Mouse (Mus musculus) stomach, embryonic 16.5 days (tissue): ENCODE data around the gene Creg2. TPM values are rescaled to one million over a fixed set of nuclear protein-coding genes. Genes with fewer than 3 reads are reported as not detected.
"Not testable (repeated sequence)": the region's sequence is repeated elsewhere in the genome, so short reads cannot be mapped to it uniquely, and the experiment has no call there.

ENCODE experiments used
- ATAC-seq: fragments of 200-750 bp; cut with Nextera tagmentation; 2 replicates; pipeline ENCODE4 v1.8.0; 2017; ENCODE audit warnings: moderate number of reproducible peaks, moderate TSS enrichment; ENCODE audit not compliant: insufficient read depth, low FRiP score
- H3K27ac ChIP-seq: fragments of 300-500 bp; sonication (generic); 2 replicates; pipeline ENCODE4 v1.5.1; 2014; ENCODE audit warnings: low read length
- H3K27me3 ChIP-seq: fragments of 300-500 bp; sonication (generic); 2 replicates; pipeline ENCODE4 v1.6.1; 2014; ENCODE audit warnings: low read length, control low read depth, mixed read lengths; ENCODE audit not compliant: control insufficient read depth, insufficient read depth
- H3K36me3 ChIP-seq: fragments of 300-500 bp; sonication (generic); 2 replicates; pipeline ENCODE4 v1.6.1; 2014; ENCODE audit warnings: low read length; ENCODE audit not compliant: control insufficient read depth, insufficient read depth
- H3K4me1 ChIP-seq: fragments of 300-500 bp; sonication (generic); 2 replicates; pipeline ENCODE4 v1.6.1; 2014; ENCODE audit warnings: low read length, control low read depth, mixed read lengths; ENCODE audit not compliant: control insufficient read depth, insufficient read depth
- H3K4me2 ChIP-seq: fragments of 300-500 bp; sonication (generic); 2 replicates; pipeline ENCODE4 v1.6.1; 2014; ENCODE audit warnings: low read depth, low read length, mixed read lengths
- H3K4me3 ChIP-seq: fragments of 300-500 bp; sonication (generic); replicated peaks from 2 replicates; pipeline ENCODE4 v1.5.1; 2014; ENCODE audit warnings: mild to moderate bottlenecking, low read length
- H3K9ac ChIP-seq: fragments of 300-500 bp; sonication (generic); 2 replicates; pipeline ENCODE4 v1.6.1; 2014; ENCODE audit warnings: low read length
- H3K9me3 ChIP-seq: fragments of 300-500 bp; sonication (generic); replicated peaks from 2 replicates; pipeline ENCODE4 v1.6.1; 2016; ENCODE audit warnings: low read length, control low read depth; ENCODE audit not compliant: control insufficient read depth
- WGBS: fragments of 180-500 bp; shearing (Covaris S2); extraction: QIAGEN DNeasy Blood & Tissue Kit; methylation state at CpG from one replicate; pipeline ENCODE4 v1.1.7; 2014; 5-methylcytosine and 5-hydroxymethylcytosine counted together
- polyA plus RNA-seq: library from polyadenylated mRNA; unstranded; fragments of >200 nt; fragmentation: Nextera tagmentation; extraction: Ambion mirVana; gene quantifications from 2 replicates; pipeline ENCODE4 v1.2.1, GENCODE M21; 2015

The Creg2 gene
- polyA plus RNA-seq, 1 experiment from 2014 or later, result 0.34 TPM

- Histone ChIP-seq H3K4me1 (no peaks in the 10 kb centered on the region), H3K27ac (no peak overlapping the region), H3K4me2 (no peak overlapping the region), H3K4me3 (no peak overlapping the region), H3K9me3 (no peaks in the 10 kb centered on the region), H3K9ac (no peak overlapping the region), H3K27me3 (no peaks in the 10 kb centered on the region), H3K36me3 (no peaks in the 10 kb centered on the region)
- no peak for ATAC-seq
- WGBS, result 58% methylated on average over 4 of the region's 4 CpGs
Measured at GRCm38 (mm10) chr1:39592090-39592489, 59.2 kb downstream of the Creg2 start.

DNA sequence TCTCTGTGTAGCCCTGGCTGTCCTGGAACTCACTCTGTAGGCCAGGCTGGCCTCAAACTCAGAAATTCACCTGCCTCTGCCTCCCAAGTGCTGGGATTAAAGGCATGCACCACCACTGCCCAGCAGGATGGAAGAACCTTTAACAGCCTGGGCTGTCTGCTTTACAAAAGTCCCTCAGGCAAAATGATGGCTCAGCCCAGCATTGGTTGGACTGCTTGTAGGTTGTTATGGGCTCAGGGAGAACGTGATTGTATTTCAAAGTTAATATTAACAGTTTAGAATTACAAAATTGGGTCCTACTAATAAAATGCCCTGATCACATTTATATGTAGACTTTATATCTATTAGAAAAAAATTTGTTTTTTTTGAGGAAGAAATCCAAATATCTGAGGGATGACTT lies 59.7 kb downstream of the Creg2 start:
- 48% methylated on average over 1 of the region's 1 CpGs for WGBS
- H3K9ac ChIP-seq, H3K4me2 ChIP-seq, H3K9me3 ChIP-seq, H3K4me1 ChIP-seq, ATAC-seq, H3K4me3 ChIP-seq, H3K36me3 ChIP-seq, H3K27me3 ChIP-seq, H3K27ac ChIP-seq: not testable (repeated sequence)

GRCm38 (mm10) chr1:39590193-39590592 lies 61.1 kb downstream of the Creg2 start:
- Histone ChIP-seq H3K36me3 (no peaks in the 10 kb centered on the region), H3K27me3 (no peaks in the 10 kb centered on the region), H3K9me3 (no peaks in the 10 kb centered on the region), H3K27ac (no peak overlapping the region), H3K4me2 (no peak overlapping the region), H3K9ac (no peak overlapping the region), H3K4me1 (no peaks in the 10 kb centered on the region), H3K4me3 (no peak overlapping the region)
- no peak for ATAC-seq
- WGBS, result 73% methylated on average over 5 of the region's 5 CpGs

DNA sequence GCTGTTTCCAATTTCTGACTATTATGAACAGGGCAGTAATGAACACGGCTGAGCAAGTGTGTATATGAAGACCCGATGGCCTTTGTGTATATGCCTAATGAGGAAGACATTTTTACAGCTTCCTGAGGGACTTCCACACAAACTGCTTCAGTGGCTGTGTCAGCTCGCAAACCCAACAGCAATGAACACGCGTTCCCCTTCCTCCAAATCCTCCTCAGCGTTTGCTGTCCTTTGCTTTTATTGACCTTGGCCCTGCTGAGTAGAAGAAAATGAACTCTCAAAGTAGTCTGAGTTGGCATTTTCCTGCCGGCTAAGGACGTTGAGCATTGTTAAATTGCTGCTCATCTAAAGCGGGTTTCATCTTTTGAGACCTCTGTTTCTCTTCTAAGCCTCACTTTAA lies 65.9 kb downstream of the Creg2 start:
- WGBS, result 76% methylated on average over 9 of the region's 9 CpGs
- no peak overlapping the region for H3K9ac ChIP-seq
- H3K36me3 ChIP-seq, result no peaks in the 10 kb centered on the region
- no peak overlapping the region for H3K4me2 ChIP-seq
- no peaks in the 10 kb centered on the region for H3K27me3 ChIP-seq
- no peaks in the 10 kb centered on the region for H3K4me1 ChIP-seq
- no peak overlapping the region for H3K4me3 ChIP-seq
- H3K27ac ChIP-seq, result no peak overlapping the region
- H3K9me3 ChIP-seq, result no peaks in the 10 kb centered on the region
- no peak for ATAC-seq

- WGBS, result 87% methylated on average over 9 of the region's 9 CpGs
- no peaks in the 10 kb centered on the region for H3K27me3 ChIP-seq
- no peak overlapping the region for H3K4me3 ChIP-seq
- no peaks in the 10 kb centered on the region for H3K4me1 ChIP-seq
- H3K36me3 ChIP-seq, result no peaks in the 10 kb centered on the region
- no peak overlapping the region for H3K27ac ChIP-seq
- no peak for ATAC-seq
- no peak overlapping the region for H3K9ac ChIP-seq
- H3K4me2 ChIP-seq, result no peak overlapping the region
- no peaks in the 10 kb centered on the region for H3K9me3 ChIP-seq
Measured at GRCm38 (mm10) chr1:39583173-39583572, 68.1 kb downstream of the Creg2 start.

DNA sequence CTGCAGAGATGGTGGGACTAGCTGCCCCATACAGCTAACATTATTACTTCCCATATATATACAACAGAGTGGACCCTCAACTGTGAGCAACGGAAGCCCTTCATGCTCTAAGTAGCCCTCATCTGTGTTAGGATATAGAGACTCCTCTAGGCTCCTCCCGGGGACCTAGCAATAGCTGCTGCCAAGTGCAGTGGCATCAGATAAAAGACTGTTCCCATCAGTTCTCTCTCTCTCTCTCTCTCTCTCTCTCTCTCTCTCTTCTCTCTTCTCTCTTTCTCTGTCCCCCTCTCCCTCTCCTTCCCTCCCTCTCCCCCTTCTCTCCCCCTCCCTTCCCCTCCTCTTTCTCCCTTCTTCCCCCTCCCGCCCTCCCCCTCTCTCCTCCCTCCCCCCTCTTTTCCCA lies 70.1 kb downstream of the Creg2 start:
- WGBS, result 67% methylated on average over 2 of the region's 3 CpGs
- Histone ChIP-seq H3K4me3 (no peak overlapping the region), H3K27ac (no peak overlapping the region), H3K4me1 (peaks cover 3% of the 10 kb centered on the region; the same call in 1 of the 2 replicates), H3K36me3 (no peaks in the 10 kb centered on the region), H3K27me3 (no peaks in the 10 kb centered on the region), H3K9ac (no peak overlapping the region), H3K4me2 (no peak overlapping the region), H3K9me3 (no peaks in the 10 kb centered on the region)
- no peak for ATAC-seq

DNA sequence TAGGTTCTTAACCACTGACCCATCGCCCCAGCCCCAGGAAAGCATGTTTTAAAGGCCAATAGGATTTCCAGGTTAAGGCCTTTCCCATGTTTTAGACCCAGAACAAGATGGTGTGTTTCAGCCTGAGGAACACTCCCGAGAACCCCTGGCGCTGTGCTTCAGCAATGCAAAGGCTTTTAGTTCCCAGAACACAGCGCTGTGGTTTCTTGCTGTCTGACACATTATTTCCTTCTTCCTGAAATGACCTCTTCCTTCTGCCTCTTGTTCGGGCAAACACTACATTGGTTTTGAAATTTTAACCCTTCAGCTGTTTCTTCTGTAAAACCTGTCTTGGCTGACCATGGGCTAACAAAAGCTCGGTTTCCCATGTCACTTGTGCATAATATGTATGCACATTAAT lies 72.1 kb downstream of the Creg2 start:
- Histone ChIP-seq H3K27me3 (no peaks in the 10 kb centered on the region), H3K27ac (peak overlapping the region; percentile 47; the same call in 1 of the 2 replicates), H3K36me3 (no peaks in the 10 kb centered on the region), H3K9ac (no peak overlapping the region), H3K4me3 (no peak overlapping the region), H3K4me1 (peaks cover 15% of the 10 kb centered on the region), H3K9me3 (no peaks in the 10 kb centered on the region), H3K4me2 (no peak overlapping the region)
- no peak for ATAC-seq
- 67% methylated on average over 6 of the region's 6 CpGs for WGBS

DNA sequence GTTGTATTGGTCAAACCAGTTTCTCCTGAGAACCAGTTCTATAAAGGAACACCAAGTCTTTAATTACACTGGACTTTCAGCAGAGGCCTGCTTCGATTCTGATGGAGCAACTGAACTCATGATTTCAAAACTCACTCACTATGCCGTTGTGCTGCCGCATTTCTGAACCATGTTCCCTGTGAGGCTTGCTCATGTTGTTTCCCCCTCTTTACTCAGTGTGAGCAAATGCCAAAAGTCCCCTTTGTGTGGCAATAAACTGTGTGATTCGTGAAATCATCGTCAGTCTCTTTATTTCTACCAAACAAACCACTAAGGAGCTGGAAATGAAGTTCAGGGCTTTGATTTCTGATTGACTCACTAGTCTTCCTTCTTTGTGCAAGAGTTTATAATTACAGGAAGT lies 72.8 kb downstream of the Creg2 start:
- Histone ChIP-seq H3K4me3 (no peak overlapping the region), H3K9ac (no peak overlapping the region), H3K27ac (peak overlapping the region; percentile 60), H3K9me3 (no peaks in the 10 kb centered on the region), H3K4me1 (peaks cover 15% of the 10 kb centered on the region), H3K27me3 (no peaks in the 10 kb centered on the region), H3K36me3 (no peaks in the 10 kb centered on the region), H3K4me2 (no peak overlapping the region)
- 78% methylated on average over 5 of the region's 5 CpGs for WGBS
- no peak for ATAC-seq

- Histone ChIP-seq H3K9ac (peak within 1 kb of the TSS; percentile 98), H3K4me3 (peak within 1 kb of the TSS; percentile 95), H3K36me3 (no peaks in the 10 kb centered on the region), H3K27me3 (no peaks in the 10 kb centered on the region), H3K27ac (peak within 1 kb of the TSS; percentile 99), H3K4me1 (peaks cover 15% of the 10 kb centered on the region), H3K4me2 (peak within 1 kb of the TSS; percentile 67), H3K9me3 (no peaks in the 10 kb centered on the region)
- peak; percentile 98 for ATAC-seq
- WGBS, result under 1% methylated on average over 49 of the region's 49 CpGs
Measured at GRCm38 (mm10) chr1:39577253-39577705, 74.0 kb downstream of the Creg2 start, which contains the start of gene Rnf149. Gene Rnf149, minus strand, starts transcription at chr1:39577405.
